Mouse (Mus musculus) testis, adult 2 months (tissue): Measurements from ENCODE around the gene Mab21l2. TPM values are rescaled to one million over a fixed set of nuclear protein-coding genes. Genes with fewer than 3 reads are reported as not detected.

Source experiments
- H3K27ac ChIP-seq: fragments of 200-500 bp; 2 replicates; pipeline ENCODE4 v1.5.1; 2012; ENCODE audit warnings: low read depth, low read length; ENCODE audit not compliant: control insufficient read depth, insufficient read depth
- H3K27me3 ChIP-seq: fragments of 200-500 bp; 2 replicates; pipeline ENCODE4 v1.6.1; 2012; ENCODE audit warnings: mild to moderate bottlenecking, low read length, moderate library complexity; ENCODE audit not compliant: control insufficient read depth, insufficient read depth
- H3K36me3 ChIP-seq: fragments of 200-500 bp; 2 replicates; pipeline ENCODE4 v1.6.1; 2012; ENCODE audit warnings: mild to moderate bottlenecking, low read length; ENCODE audit not compliant: control insufficient read depth, insufficient read depth
- H3K4me1 ChIP-seq: fragments of 200-500 bp; 2 replicates; pipeline ENCODE4 v1.6.1; 2012; ENCODE audit warnings: low read length; ENCODE audit not compliant: control insufficient read depth, insufficient read depth
- H3K4me3 ChIP-seq: fragments of 200-500 bp; 2 replicates; pipeline ENCODE4 v1.5.1; 2012; ENCODE audit warnings: low read depth, mild to moderate bottlenecking, low read length, moderate library complexity, mixed read lengths; ENCODE audit not compliant: control insufficient read depth
- CTCF ChIP-seq: fragments of 200-500 bp; IDR thresholded peaks from 2 replicates; pipeline ENCODE4 v1.5.1; 2012; ENCODE audit warnings: low read depth, mild to moderate bottlenecking, inconsistent platforms, low read length, moderate library complexity; ENCODE audit not compliant: control insufficient read depth, insufficient read depth, insufficient replicate concordance
- POLR2A ChIP-seq: fragments of 200-500 bp; IDR thresholded peaks from 2 replicates; pipeline ENCODE4 v1.6.1; 2012; ENCODE audit warnings: low read depth, mild to moderate bottlenecking, inconsistent platforms, low read length, moderate library complexity; ENCODE audit not compliant: control insufficient read depth
- polyA plus RNA-seq: library from polyadenylated mRNA; depleted of rRNA; stranded (reverse); fragments of >200 nt; gene quantifications from 2 replicates; pipeline ENCODE4 v1.2.3, GENCODE M21; 2012

Mab21l2 gene
- polyA plus RNA-seq, 1 experiment: 0.04 TPM

DNA sequence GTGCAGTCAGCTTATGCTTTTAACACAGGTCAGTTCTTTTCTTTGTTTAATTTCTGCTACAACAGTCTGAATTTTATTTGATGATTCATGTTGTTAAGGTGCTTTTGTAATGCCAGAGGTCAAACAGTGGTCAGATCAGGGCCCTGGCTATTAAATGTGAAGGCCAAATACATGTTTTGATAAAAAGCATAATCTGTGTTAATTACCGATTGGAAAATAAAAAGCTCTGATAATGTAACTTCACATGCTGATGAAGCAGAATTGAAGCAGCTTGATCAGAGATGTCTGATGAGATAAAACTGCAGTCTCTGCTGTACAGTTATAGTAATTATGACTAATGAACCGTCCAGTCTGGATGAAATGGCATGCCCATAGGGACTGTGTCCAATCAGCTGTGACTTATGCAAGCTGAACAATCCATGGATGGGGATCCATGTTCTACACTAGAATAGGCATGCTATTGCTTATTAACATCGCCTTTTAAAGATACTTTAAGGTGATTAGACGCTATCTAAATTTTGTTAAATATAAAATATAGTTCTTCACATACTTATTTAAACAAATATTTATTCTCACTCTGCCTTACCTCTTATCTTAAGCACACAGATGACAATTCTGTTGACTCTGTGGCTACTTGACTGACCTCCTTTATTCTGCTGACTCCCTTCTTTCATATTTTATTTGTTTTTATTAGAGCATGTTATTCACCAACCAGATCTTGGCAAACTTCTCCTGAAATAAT, 12.0 kb upstream of the Mab21l2 start:
- Histone ChIP-seq H3K27me3 (no peaks in the 10 kb centered on the region), H3K36me3 (no peaks in the 10 kb centered on the region), H3K4me1 (no peaks in the 10 kb centered on the region), H3K4me3 (no peak overlapping the region), H3K27ac (no peak overlapping the region)
- no peak for TF ChIP-seq CTCF
- TF ChIP-seq POLR2A: no peak

DNA sequence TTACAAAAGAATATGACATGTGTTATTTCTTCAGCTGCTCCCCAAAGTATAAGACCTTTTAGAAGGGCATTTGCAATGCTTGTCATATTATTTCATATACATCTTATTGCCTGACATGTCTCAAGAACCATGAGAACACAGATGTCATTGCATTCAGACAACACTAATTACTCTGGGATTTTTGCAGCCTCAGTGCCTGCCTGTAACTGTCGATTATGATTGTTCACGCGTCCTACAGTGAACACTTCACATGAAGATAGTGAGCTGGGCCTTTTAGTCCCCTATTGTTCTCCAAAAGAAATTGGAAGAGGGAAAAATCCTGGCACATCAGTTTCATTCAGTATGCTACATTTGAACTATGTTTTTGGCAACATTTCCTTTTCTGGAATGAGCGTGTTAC, 11.2 kb upstream of the Mab21l2 start:
- Histone ChIP-seq H3K4me1 (no peaks in the 10 kb centered on the region), H3K27me3 (no peaks in the 10 kb centered on the region), H3K4me3 (no peak overlapping the region), H3K27ac (no peak overlapping the region), H3K36me3 (no peaks in the 10 kb centered on the region)
- TF ChIP-seq CTCF: no peak
- TF ChIP-seq POLR2A: no peak

DNA sequence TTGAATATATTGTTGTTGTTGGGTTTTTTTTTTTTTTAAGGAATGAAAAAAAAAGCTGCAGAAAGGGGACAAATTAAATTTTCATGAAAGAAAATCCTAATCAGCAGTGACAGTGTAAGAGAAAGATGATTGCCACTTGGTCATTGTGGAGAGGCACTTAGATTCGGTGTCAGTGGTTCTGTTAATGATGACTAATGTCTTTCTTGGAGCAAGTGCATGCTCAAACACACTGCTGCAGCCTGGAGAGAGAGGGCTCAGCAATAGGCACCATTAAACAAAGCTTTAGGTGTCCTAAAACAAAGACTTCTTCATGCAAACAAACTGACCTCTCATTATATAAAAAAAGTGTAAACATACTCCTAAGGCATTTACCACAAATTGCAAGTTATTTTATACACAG, 10.5 kb upstream of the Mab21l2 start:
- Histone ChIP-seq H3K4me3 (no peak overlapping the region), H3K36me3 (no peaks in the 10 kb centered on the region), H3K27ac (no peak overlapping the region), H3K4me1 (no peaks in the 10 kb centered on the region), H3K27me3 (no peaks in the 10 kb centered on the region)
- no peak for TF ChIP-seq CTCF
- TF ChIP-seq POLR2A: no peak

DNA sequence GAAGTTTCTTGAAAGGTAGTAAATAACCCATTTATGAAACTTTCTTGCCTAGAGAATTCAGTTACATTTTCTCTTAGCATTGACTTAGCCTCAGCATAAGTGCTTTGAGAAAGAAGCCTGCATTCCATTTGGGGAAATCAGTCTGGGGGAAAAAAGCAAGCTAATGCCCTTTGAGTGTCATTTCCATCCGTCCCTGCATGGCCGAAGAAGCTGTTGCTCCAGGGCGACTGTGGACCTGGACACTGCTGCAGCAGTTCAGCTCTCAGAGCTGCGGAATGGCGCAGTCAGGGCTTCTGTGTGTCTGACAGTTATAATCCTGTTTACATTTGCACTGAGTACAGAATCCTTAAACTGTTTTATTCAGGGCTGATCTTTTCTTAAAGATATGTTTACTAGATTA, 3.7 kb upstream of the Mab21l2 start:
- no peaks in the 10 kb centered on the region for H3K27me3 ChIP-seq
- H3K4me1 ChIP-seq: peaks cover 8% of the 10 kb centered on the region
- H3K36me3 ChIP-seq: no peaks in the 10 kb centered on the region
- H3K27ac ChIP-seq: no peak overlapping the region
- no peak overlapping the region for H3K4me3 ChIP-seq
- TF ChIP-seq POLR2A: no peak
- no peak for TF ChIP-seq CTCF

DNA sequence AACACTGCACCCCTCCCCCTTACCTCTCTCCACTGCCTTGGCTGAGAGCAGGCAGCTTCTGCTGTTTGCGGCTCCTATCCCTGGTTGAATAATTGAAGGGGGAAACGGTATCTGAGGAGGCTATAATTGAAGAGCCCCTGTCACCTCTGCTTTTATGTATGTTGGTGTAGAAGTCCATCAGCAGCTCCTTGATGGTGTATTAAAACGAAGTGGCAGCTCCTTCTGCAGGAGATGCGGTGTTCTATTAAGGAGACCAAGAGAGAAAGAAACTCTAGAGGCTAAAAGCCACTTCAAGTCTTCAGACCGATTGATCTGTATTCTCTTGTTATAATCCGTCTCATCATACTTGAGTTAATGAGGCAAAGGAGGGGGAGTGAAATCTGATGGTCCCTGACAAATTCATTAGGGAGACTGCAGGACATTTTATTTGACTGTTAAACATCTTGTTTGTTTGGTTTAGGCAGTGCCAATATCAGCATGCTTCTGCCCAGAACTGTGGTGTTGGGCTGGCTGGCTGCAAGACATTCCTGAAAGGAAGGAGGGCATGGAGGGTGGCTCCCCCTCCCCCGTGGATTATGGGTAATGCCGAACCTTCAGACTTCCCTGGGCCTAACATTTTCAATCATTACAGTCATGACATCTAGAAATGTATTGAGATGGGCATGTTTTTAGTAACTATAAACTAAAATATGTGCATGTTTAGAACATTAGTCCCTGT, 2.7 kb upstream of the Mab21l2 start:
- TF ChIP-seq POLR2A: no peak
- TF ChIP-seq CTCF: no peak
- Histone ChIP-seq H3K4me3 (no peak overlapping the region), H3K27ac (no peak overlapping the region), H3K36me3 (no peaks in the 10 kb centered on the region), H3K27me3 (no peaks in the 10 kb centered on the region), H3K4me1 (peaks cover 8% of the 10 kb centered on the region)

DNA sequence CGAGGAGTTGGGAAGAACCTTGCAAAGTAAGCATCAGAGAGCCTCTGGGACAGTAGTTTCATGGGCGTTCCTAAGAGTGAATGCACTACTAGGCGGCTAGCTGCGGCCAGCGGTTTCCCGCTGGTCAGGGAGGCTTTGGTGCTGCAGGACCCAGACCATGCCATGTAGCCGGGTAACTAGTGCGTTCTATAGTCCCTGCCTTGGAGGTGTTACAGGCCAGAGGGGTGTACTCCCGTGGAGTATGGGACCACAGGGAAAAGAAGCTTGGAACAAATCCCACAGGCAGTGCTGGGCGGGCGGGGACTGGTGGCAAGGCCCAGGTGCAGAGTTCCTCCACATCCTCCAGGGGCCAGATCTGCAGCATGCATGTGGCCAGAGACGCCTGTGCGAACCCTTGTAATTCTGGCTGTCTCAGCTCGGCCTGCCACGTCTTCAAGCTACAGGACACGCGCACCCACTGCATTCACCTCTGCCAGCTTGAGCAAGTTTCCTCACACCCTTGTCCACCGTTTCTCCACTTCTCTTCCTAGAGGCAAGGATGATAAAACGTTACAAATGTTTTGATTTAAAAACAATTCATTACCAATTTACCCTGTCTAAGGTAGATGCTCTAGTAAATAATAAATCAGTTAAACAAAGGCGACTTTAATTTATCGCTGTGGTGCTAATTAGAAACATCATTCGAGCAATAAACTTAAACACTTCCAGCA, 2.0 kb upstream of the Mab21l2 start:
- no peaks in the 10 kb centered on the region for H3K27me3 ChIP-seq

DNA sequence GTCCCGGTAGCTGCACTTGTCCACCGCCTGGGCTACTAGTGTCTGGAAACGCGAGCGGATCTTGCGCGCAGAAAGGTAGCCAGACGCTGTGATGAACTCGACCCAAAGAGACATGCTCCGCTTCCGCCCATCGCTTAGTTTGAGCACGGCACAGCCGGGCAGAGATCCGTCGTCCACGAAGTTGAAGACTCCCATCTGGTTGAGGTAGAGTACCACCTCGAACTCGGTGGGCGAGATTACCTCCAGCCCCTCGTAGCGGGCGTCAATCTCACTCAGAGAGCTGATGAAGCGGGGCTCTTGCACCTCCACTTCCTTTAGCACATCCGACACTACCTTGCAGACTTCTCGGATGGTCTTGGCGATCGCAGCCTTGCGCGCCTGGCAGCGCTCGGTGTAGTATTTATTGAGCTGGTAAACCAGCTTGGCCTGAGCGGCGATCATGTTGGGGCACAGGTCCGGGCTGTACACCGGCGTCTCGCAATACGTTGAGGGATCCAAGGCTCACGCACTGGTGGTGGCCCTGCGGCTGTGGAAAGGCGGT, 1.1 kb downstream of the Mab21l2 start:
- peaks cover 8% of the 10 kb centered on the region for H3K4me1 ChIP-seq
- TF ChIP-seq CTCF (no peak), POLR2A (no peak)
- no peaks in the 10 kb centered on the region for H3K27me3 ChIP-seq
- no peaks in the 10 kb centered on the region for H3K36me3 ChIP-seq
- peak overlapping the region; percentile 65 for H3K4me3 ChIP-seq
- no peak overlapping the region for H3K27ac ChIP-seq

More for the DNA sequence above, 2.0 kb upstream of the Mab21l2 start:
- no peaks in the 10 kb centered on the region for H3K36me3 ChIP-seq
- no peak overlapping the region for H3K27ac ChIP-seq
- H3K4me1 ChIP-seq: peaks cover 8% of the 10 kb centered on the region
- no peak for TF ChIP-seq CTCF
- no peak for TF ChIP-seq POLR2A
- H3K4me3 ChIP-seq: no peak overlapping the region
